Mouse (Mus musculus) bone marrow, adult 2 months (tissue): ENCODE measurements around the gene Pipox.

Experiments used
- CTCF ChIP-seq: fragments of 200-500 bp; IDR thresholded peaks from 2 replicates; pipeline ENCODE4 v1.5.1; 2011; ENCODE audit warnings: low read length, control low read depth; ENCODE audit not compliant: control insufficient read depth, insufficient read depth
- POLR2A ChIP-seq: fragments of 200-500 bp; IDR thresholded peaks from 2 replicates; pipeline ENCODE4 v1.6.1; 2011; ENCODE audit warnings: low read depth, mild to moderate bottlenecking, control low read depth, low read length, borderline replicate concordance; ENCODE audit not compliant: control insufficient read depth

- TF ChIP-seq POLR2A (no peak), CTCF (no peak)
Observed at GRCm38 (mm10) chr11:77843906-77844200, 50.0 kb downstream of the Pipox start.
